Mouse (Mus musculus): ENCODE results near the gene Slc30a6. TPM values are rescaled to one million over a fixed set of nuclear protein-coding genes. Genes with fewer than 3 reads are reported as not detected.
A peak's percentile ranks its signal among the peaks of the same experiment; 100 is the strongest.

The Slc30a6 gene
- polyA plus RNA-seq, 1 experiment, result 18.3 TPM

DNA sequence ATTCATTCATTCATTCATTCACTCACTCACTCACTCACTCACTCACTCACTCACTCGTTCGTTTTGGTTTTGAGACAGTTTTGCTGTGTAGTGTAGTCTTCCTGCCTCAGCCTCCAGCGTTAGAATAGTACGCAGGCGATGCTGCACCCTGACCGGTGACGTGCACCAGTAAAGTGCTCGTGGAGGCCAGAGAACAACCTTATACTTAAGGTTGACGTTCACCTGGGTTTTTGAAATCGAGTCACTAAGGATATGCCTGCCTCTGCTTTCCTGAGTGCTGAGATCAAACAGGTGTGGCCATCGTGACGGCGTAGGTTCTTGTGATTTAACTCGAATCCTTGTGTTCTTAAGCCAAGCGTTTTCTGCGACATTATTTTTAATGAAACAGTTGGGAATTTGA, 553 bp upstream of the Slc30a6 start:
- peak overlapping the region; percentile 97 for H3K4me3 ChIP-seq (ENCODE audit: insufficient read depth, poor library complexity, severe bottlenecking)
- no peaks in the 10 kb centered on the region for H3K27me3 ChIP-seq (ENCODE audit: control insufficient read depth, insufficient read depth, insufficient read length)
- peaks cover 41% of the 10 kb centered on the region for H3K79me2 ChIP-seq (ENCODE audit: control insufficient read depth, insufficient read depth)
- TF ChIP-seq MAX (IDR thresholded peaks at IDR 0.05) (no peak), MYOD1 (IDR thresholded peaks at IDR 0.05; ENCODE audit: control insufficient read depth, insufficient read length, low read depth) (no peak), CTCF (IDR thresholded peaks at IDR 0.05; ENCODE audit: control insufficient read depth, insufficient read depth, insufficient read length) (no peak), USF1 (IDR thresholded peaks at IDR 0.05; ENCODE audit: low read depth) (no peak), CEBPB (IDR thresholded peaks at IDR 0.05; ENCODE audit: low read depth) (no peak), MYOG (IDR thresholded peaks at IDR 0.05; ENCODE audit: control insufficient read depth, extremely low read depth, insufficient read length) (no peak)
- peak overlapping the region; percentile 45 for H3ac ChIP-seq (ENCODE audit: control insufficient read depth, insufficient read length, low read depth)
- H3K36me3 ChIP-seq (ENCODE audit: control insufficient read depth, insufficient read depth), result no peaks in the 10 kb centered on the region
- peaks cover 23% of the 10 kb centered on the region for H3K79me3 ChIP-seq (ENCODE audit: low read depth)

DNA sequence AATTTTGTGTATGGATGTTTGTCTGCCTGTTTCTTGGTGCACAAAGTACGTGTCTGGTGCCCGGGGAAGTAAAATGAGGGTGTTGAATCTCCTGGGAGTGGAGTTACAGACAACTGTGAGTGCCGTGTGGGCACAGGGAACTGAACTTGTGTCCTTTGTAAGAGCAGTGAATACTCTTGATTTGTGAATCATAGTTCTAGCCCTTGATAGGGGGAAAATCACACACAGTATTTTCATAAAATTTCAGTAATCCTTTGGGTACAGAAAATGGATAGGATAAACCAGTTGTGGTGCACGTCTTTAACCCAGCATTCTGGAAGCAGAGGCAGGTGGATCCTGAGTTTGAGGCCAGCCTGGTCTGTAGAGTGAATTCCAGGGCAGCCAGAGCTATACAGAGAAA, 1.4 kb downstream of the Slc30a6 start:
- Histone ChIP-seq H3ac (ENCODE audit: control insufficient read depth, insufficient read length, low read depth) (no peak overlapping the region), H3K4me3 (ENCODE audit: insufficient read depth, poor library complexity, severe bottlenecking) (no peak overlapping the region), H3K36me3 (ENCODE audit: control insufficient read depth, insufficient read depth) (no peaks in the 10 kb centered on the region), H3K27me3 (ENCODE audit: control insufficient read depth, insufficient read depth, insufficient read length) (no peaks in the 10 kb centered on the region), H3K79me2 (ENCODE audit: control insufficient read depth, insufficient read depth) (peaks cover 51% of the 10 kb centered on the region), H3K79me3 (ENCODE audit: low read depth) (peaks cover 23% of the 10 kb centered on the region)
- TF ChIP-seq MYOG (IDR thresholded peaks at IDR 0.05; ENCODE audit: control insufficient read depth, extremely low read depth, insufficient read length) (no peak), FOSL1 (IDR thresholded peaks at IDR 0.05; ENCODE audit: insufficient read depth, low read length, poor library complexity, severe bottlenecking) (no peak), CEBPB (IDR thresholded peaks at IDR 0.05; ENCODE audit: low read depth) (no peak), USF1 (IDR thresholded peaks at IDR 0.05; ENCODE audit: low read depth) (no peak)

GRCm38 (mm10) chr17:74397173-74397572, 1.8 kb downstream of the Slc30a6 start:
- no peak overlapping the region for H3ac ChIP-seq (ENCODE audit: control insufficient read depth, insufficient read length, low read depth)
- H3K4me3 ChIP-seq (ENCODE audit: insufficient read depth, poor library complexity, severe bottlenecking), result no peak overlapping the region
- TF ChIP-seq FOSL1 (IDR thresholded peaks at IDR 0.05; ENCODE audit: insufficient read depth, low read length, poor library complexity, severe bottlenecking), result no peak
- TF ChIP-seq CEBPB (IDR thresholded peaks at IDR 0.05; ENCODE audit: low read depth), result no peak
- no peak for TF ChIP-seq MYOG (IDR thresholded peaks at IDR 0.05; ENCODE audit: control insufficient read depth, extremely low read depth, insufficient read length)
- no peak for TF ChIP-seq USF1 (IDR thresholded peaks at IDR 0.05; ENCODE audit: low read depth)
- TF ChIP-seq CTCF (IDR thresholded peaks at IDR 0.05; ENCODE audit: control insufficient read depth, insufficient read depth, insufficient read length), result no peak
- TF ChIP-seq MYOD1 (IDR thresholded peaks at IDR 0.05; ENCODE audit: control insufficient read depth, insufficient read length, low read depth), result no peak
- TF ChIP-seq MAX (IDR thresholded peaks at IDR 0.05), result no peak
- peaks cover 51% of the 10 kb centered on the region for H3K79me2 ChIP-seq (ENCODE audit: control insufficient read depth, insufficient read depth)
- no peaks in the 10 kb centered on the region for H3K36me3 ChIP-seq (ENCODE audit: control insufficient read depth, insufficient read depth)
- no peaks in the 10 kb centered on the region for H3K27me3 ChIP-seq (ENCODE audit: control insufficient read depth, insufficient read depth, insufficient read length)
- peaks cover 23% of the 10 kb centered on the region for H3K79me3 ChIP-seq (ENCODE audit: low read depth)

DNA sequence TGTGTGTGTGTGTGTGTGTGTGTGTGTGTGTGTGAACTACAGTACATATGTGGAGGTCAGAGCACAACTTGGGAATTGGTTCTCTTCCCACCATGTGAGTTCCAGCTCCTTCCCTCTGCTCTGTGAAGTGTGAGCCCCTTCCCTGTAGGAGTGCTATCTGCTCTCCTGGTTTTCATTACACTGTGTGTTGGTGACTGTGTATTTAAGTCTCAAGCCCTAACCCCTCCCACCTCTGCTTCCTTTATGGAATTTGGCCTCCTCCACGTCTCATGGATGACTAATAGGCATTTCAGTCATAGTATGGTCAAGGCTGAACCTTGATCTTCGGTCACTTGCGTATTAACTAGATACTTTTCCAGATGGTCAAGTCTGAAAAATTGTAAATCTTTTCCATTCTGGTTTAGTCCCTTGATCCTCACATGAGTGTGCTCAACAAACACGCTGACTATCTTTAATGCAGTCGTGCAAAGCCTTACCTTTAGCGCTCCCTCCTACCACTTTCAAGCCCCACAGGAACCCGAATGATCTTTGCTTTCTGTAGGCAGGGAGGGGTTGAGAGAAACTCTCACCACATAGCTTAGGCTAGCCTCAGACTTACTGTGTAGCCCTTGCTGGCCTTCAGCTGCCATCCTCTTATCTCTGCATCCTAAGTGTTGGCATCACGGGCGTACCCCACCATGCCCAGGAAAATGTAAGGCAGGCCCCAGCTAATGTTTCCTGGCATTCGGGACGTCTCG, 7.2 kb downstream of the Slc30a6 start:
- TF ChIP-seq USF1 (IDR thresholded peaks at IDR 0.05; ENCODE audit: low read depth) (no peak), MYOD1 (IDR thresholded peaks at IDR 0.05; ENCODE audit: control insufficient read depth, insufficient read length, low read depth) (no peak), CTCF (IDR thresholded peaks at IDR 0.05; ENCODE audit: control insufficient read depth, insufficient read depth, insufficient read length) (no peak), CEBPB (IDR thresholded peaks at IDR 0.05; ENCODE audit: low read depth) (no peak), FOSL1 (IDR thresholded peaks at IDR 0.05; ENCODE audit: insufficient read depth, low read length, poor library complexity, severe bottlenecking) (no peak), MAX (IDR thresholded peaks at IDR 0.05) (no peak), MYOG (IDR thresholded peaks at IDR 0.05; ENCODE audit: control insufficient read depth, extremely low read depth, insufficient read length) (no peak)
- Histone ChIP-seq H3K36me3 (ENCODE audit: control insufficient read depth, insufficient read depth) (peaks cover 33% of the 10 kb centered on the region), H3K27me3 (ENCODE audit: control insufficient read depth, insufficient read depth, insufficient read length) (no peaks in the 10 kb centered on the region), H3ac (ENCODE audit: control insufficient read depth, insufficient read length, low read depth) (no peak overlapping the region), H3K4me3 (ENCODE audit: insufficient read depth, poor library complexity, severe bottlenecking) (no peak overlapping the region), H3K79me3 (ENCODE audit: low read depth) (peaks cover 7% of the 10 kb centered on the region), H3K79me2 (ENCODE audit: control insufficient read depth, insufficient read depth) (peaks cover 29% of the 10 kb centered on the region)

GRCm38 (mm10) chr17:74406487-74406886, 11.1 kb downstream of the Slc30a6 start:
- Histone ChIP-seq H3K36me3 (ENCODE audit: control insufficient read depth, insufficient read depth) (peaks cover 58% of the 10 kb centered on the region), H3K27me3 (ENCODE audit: control insufficient read depth, insufficient read depth, insufficient read length) (no peaks in the 10 kb centered on the region), H3K79me2 (ENCODE audit: control insufficient read depth, insufficient read depth) (no peaks in the 10 kb centered on the region), H3K4me3 (ENCODE audit: insufficient read depth, poor library complexity, severe bottlenecking) (no peak overlapping the region), H3ac (ENCODE audit: control insufficient read depth, insufficient read length, low read depth) (no peak overlapping the region), H3K79me3 (ENCODE audit: low read depth) (no peaks in the 10 kb centered on the region)
- TF ChIP-seq FOSL1 (IDR thresholded peaks at IDR 0.05; ENCODE audit: insufficient read depth, low read length, poor library complexity, severe bottlenecking) (no peak), CTCF (IDR thresholded peaks at IDR 0.05; ENCODE audit: control insufficient read depth, insufficient read depth, insufficient read length) (no peak), USF1 (IDR thresholded peaks at IDR 0.05; ENCODE audit: low read depth) (no peak), MYOD1 (IDR thresholded peaks at IDR 0.05; ENCODE audit: control insufficient read depth, insufficient read length, low read depth) (no peak), MYOG (IDR thresholded peaks at IDR 0.05; ENCODE audit: control insufficient read depth, extremely low read depth, insufficient read length) (no peak), MAX (IDR thresholded peaks at IDR 0.05) (no peak), CEBPB (IDR thresholded peaks at IDR 0.05; ENCODE audit: low read depth) (no peak)

Measured in C2C12 (cell line).